Mouse (Mus musculus) cerebellum, adult 2 months (tissue): ENCODE data around the gene Fam131b. TPM values are rescaled to one million over a fixed set of nuclear protein-coding genes. Genes with fewer than 3 reads are reported as not detected.

Experiments used
- DNase-seq, 2 experiments: peaks; one replicate each; pipeline ENCODE4 v3.0.0; 2021
- H3K27ac ChIP-seq: fragments of 200-500 bp; 2 replicates; pipeline ENCODE4 v1.5.1; 2012; ENCODE audit warnings: low read length, control low read depth, inconsistent platforms; ENCODE audit not compliant: insufficient read depth
- H3K27me3 ChIP-seq: fragments of 200-500 bp; 2 replicates; pipeline ENCODE4 v1.6.1; 2012; ENCODE audit warnings: inconsistent platforms, mild to moderate bottlenecking, low read length, moderate library complexity; ENCODE audit not compliant: control insufficient read depth, insufficient read depth
- H3K4me1 ChIP-seq: fragments of 200-500 bp; 2 replicates; pipeline ENCODE4 v1.6.1; 2011; ENCODE audit warnings: low read length; ENCODE audit not compliant: control insufficient read depth, insufficient read depth
- H3K4me3 ChIP-seq: fragments of 200-500 bp; replicated peaks from 2 replicates; pipeline ENCODE3; 2011; ENCODE audit warnings: mild to moderate bottlenecking, low read depth, low read length, control low read depth; ENCODE audit not compliant: insufficient read depth
- CTCF ChIP-seq: fragments of 200-500 bp; IDR thresholded peaks from 2 replicates; pipeline ENCODE4 v1.5.1; 2011; ENCODE audit warnings: low read depth, mild to moderate bottlenecking, control low read depth, low read length, moderate library complexity, borderline replicate concordance; ENCODE audit not compliant: insufficient read depth
- POLR2A ChIP-seq: fragments of 200-500 bp; IDR thresholded peaks from 2 replicates; pipeline ENCODE4 v1.6.1; 2011; ENCODE audit warnings: low read length, control low read depth, borderline replicate concordance; ENCODE audit not compliant: insufficient read depth
- WGBS: fragments of 180-500 bp; shearing (Covaris S2); methylation state at CpG from one replicate; pipeline ENCODE4 v1.1.7; 2018; 5-methylcytosine and 5-hydroxymethylcytosine counted together
- polyA plus RNA-seq: library from polyadenylated mRNA; depleted of rRNA; stranded (reverse); fragments of >200 nt; gene quantifications from 2 replicates; pipeline ENCODE4 v1.2.3, GENCODE M21; 2012

The Fam131b gene
- polyA plus RNA-seq, 1 experiment = 102 TPM

DNA sequence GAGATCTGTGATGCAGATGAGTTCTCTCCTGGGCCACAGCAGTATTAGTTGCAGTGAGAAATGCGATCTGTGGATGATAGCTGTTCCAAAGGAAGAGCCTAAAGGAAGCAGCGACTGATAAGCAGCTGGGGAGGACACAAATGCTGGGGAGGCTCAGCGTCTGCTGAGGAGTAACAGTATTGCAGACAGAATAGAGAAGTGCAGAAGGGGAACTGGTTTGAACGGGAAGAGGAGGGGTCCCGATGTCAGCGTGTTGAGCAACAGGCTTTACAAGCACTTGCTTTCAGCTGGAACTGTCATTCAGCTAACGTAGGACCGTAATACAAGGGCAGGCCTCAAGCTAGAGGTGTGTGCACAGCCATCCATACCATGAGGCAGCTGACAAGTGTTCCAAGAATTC, 28.7 kb upstream of the Fam131b start:
- no peaks in the 10 kb centered on the region for H3K27me3 ChIP-seq
- no peak for DNase-seq
- TF ChIP-seq CTCF = no peak
- TF ChIP-seq POLR2A = no peak
- no peak overlapping the region for H3K4me3 ChIP-seq
- peaks cover 30% of the 10 kb centered on the region for H3K4me1 ChIP-seq
- 81% methylated on average over 8 of the region's 8 CpGs for WGBS
- H3K27ac ChIP-seq = no peak overlapping the region

DNA sequence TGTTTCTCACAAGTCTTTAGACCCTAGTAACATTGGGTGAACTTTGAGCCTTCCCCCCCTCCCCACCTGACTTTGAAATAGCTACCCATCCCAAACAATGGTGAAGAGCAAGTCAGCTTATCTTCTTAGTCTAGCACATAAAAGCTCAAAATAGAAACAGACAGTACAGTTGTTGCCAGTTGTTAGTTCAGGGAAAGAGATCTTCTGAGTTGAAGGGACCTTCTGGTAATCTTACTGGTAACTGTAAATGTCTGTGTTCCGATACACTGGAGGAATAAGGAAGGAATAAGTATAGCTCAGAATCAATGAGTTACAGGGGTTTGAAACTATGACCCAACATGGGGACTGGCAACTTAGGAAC, 28.0 kb upstream of the Fam131b start:
- H3K4me3 ChIP-seq = no peak overlapping the region
- no peak for DNase-seq
- H3K4me1 ChIP-seq = peaks cover 35% of the 10 kb centered on the region
- 96% methylated on average over 1 of the region's 1 CpGs for WGBS
- H3K27me3 ChIP-seq = no peaks in the 10 kb centered on the region
- H3K27ac ChIP-seq = no peak overlapping the region
- no peak for TF ChIP-seq CTCF
- TF ChIP-seq POLR2A = no peak

DNA sequence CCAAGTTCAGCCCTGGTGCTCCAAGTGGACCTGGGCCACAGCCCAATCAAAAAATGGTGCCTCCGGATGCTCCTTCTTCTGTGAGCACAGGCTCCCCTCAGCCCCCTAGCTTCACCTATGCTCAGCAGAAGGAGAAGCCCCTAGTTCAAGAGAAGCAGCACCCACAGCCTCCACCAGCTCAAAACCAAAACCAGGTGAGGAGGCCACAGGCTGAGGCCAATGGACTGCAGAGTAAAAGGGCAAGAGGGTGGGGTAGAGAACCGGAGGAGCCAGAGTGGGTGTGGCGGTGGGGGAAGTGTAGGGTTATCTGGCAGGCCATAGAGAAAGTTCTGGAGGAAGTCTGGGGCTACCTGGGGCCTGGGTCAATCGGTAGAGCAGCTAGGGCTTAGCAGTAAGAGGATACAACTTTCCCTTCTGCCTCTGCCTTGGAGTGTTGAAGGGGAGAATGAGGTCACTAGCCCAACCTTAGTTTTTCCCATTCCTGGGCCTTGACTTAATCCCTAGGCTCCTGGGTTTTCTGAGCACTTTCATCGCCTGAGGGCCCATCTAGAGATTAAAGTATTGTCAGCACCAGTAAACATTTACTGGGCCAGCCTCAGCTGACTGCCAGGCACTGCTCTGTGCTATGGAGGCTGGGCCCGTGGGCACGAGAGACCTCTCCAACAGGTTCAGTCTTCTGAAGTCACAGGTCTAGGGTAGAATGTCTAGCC, 27.5 kb upstream of the Fam131b start:
- peak in 1 of 2 experiments; percentile 29 for DNase-seq
- peaks cover 35% of the 10 kb centered on the region for H3K4me1 ChIP-seq
- 73% methylated on average over 7 of the region's 7 CpGs for WGBS
- H3K4me3 ChIP-seq = peak overlapping the region; percentile 17
- no peaks in the 10 kb centered on the region for H3K27me3 ChIP-seq
- TF ChIP-seq POLR2A = no peak
- no peak for TF ChIP-seq CTCF
- H3K27ac ChIP-seq = no peak overlapping the region

DNA sequence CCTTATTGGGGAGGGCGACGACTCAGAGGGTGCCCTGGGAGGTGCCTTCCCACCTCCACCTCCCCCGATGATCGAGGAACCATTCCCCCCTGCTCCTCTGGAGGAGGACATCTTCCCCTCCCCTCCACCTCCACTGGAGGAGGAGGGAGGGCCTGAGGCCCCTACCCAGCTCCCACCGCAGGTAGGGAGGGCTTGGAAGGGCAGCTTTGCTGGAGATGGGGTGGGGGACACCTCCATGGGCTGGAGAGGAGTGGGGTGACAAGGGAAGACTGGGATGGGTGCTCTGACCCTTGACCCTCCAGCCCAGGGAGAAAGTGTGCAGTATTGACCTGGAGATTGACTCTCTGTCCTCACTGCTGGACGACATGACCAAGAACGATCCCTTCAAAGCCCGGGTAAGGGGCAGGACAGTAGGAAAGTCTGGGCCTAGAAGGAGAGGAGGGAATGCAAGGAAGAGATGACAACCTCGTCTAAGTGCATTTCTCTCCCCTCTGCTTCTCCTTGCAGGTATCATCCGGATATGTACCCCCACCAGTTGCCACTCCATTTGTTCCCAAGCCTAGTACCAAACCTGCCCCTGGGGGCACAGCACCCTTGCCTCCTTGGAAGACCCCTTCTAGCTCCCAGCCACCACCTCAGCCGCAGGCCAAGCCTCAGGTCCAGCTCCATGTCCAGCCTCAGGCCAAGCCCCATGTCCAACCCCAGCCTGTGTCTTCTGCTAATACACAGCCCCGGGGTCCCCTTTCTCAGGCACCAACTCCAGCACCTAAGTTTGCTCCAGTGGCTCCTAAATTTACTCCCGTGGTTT, 26.7 kb upstream of the Fam131b start:
- peak overlapping the region; percentile 55 for H3K4me3 ChIP-seq
- TF ChIP-seq CTCF = no peak
- no peak for TF ChIP-seq POLR2A
- H3K27ac ChIP-seq = peak overlapping the region; percentile 41; the same call in 1 of the 2 replicates
- H3K27me3 ChIP-seq = no peaks in the 10 kb centered on the region
- WGBS = 32% methylated on average over 13 of the region's 13 CpGs
- peak in 1 of 2 experiments; percentile 31 for DNase-seq
- peaks cover 35% of the 10 kb centered on the region for H3K4me1 ChIP-seq

DNA sequence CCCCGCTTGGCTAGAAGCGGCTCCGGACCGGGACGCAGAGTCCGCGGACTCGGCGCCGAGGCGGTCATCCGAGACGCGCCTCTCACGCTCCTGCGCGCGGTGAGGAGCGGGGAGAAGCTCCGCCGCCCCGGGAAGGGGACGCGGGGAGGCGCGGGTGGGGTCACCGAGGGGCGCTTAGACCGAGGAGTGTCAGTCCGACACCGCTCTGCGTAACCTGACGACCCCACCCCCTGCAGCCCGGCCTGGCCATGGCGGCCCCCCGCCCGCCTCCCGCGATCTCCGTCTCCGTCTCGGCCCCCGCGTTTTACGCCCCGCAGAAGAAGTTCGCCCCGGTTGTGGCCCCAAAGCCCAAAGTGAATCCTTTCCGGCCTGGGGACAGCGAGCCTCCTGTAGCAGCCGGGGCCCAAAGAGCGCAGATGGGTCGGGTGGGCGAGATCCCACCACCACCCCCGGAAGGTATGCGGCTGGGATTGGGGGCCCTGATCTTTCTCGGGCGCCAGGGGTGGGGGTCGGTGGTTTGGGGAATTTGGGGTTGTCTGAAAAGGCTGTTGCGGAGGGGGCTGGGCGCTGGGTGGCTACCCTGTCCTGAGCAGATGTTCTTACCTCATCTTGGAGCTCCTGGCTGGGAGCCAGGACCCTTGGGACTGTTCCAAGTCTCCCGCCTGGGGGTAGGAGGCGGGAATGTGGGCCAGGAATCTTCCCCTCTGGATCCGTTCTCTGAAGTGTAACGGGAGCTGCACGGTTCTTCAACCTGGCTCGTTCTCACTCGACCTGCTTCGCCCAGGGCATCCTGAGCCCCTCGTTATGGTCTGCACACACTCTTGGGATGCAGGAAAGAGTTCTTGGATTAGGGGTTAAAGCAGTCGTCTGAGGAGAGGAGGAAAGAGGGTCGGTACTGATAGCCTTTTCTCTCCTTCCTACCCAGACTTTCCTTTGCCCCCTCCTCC, 25.9 kb upstream of the Fam131b start:
- H3K27me3 ChIP-seq = no peaks in the 10 kb centered on the region
- TF ChIP-seq POLR2A (peak; percentile 68), CTCF (no peak)
- H3K27ac ChIP-seq = peak overlapping the region; percentile 41
- peak overlapping the region; percentile 55 for H3K4me3 ChIP-seq
- peaks cover 29% of the 10 kb centered on the region for H3K4me1 ChIP-seq
- under 1% methylated on average over 60 of the region's 72 CpGs for WGBS
- DNase-seq = peak; percentile 77 to 83

DNA sequence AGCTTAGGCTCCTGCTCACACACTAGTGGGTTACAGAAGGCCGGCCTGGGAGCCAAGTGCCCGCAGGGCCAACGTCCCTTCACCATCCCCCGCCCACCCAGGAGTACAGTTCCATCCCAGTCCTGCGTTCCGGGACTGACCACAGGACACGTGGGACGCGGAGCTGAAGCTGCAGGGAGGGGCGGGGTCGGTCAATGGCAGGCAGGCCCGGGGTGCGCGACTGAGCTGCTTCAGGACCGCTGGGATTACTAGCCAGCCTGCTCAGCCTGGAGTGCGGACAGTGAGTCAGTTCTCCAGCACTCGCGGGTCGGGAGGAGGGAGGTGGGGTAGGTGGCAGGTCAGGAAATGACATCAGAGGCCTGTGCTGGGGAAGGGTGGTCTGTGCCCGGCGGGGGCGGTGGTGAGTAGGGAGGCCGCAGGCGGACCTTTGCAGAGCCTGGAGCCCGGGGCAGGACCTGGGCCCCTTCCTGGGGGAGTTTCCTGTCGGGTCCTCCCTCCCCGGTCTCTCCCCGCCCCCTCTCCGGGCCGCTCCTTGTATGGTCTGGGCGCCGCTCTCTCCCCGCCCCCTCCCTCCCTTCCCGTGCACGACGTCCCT, 25.1 kb upstream of the Fam131b start, which contains the start of gene Zyx:
Gene Zyx (plus strand): TSS at position 205 of the 595 bp plus-strand sequence.
- peak; percentile 76 for TF ChIP-seq POLR2A
- TF ChIP-seq CTCF = no peak; the same call in 1 of the 2 replicates
- no peaks in the 10 kb centered on the region for H3K27me3 ChIP-seq
- 1% methylated on average over 32 of the region's 36 CpGs for WGBS
- peak within 1 kb of the TSS; percentile 55 for H3K4me3 ChIP-seq
- peaks cover 25% of the 10 kb centered on the region for H3K4me1 ChIP-seq
- peak; percentile 95 for DNase-seq
- peak within 1 kb of the TSS; percentile 56 for H3K27ac ChIP-seq

DNA sequence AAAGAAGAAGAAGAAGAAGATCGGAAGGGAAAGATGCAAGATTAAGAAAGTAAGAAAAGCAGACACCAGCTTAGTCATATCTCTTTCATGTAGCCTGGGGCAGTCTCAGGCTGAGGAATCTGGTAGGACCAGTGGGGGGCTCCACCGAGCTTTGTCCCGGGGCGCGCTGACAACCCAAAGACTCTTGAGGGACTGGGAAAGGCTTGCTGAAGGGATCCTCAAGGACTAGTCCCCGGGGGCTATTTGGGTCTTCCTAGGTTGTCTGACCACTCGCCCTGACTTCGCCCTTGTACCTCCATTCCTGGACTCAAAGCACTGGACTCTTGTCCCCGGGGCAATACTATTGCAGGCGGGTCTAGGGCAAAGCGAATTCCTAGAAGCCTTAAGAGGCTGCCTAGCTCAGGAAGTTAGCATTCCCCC, 24.6 kb upstream of the Fam131b start:
- H3K4me3 ChIP-seq = peak overlapping the region; percentile 55
- peak overlapping the region; percentile 56 for H3K27ac ChIP-seq
- TF ChIP-seq POLR2A = no peak
- peak; percentile 59 for TF ChIP-seq CTCF
- peak; percentile 83 to 84 for DNase-seq
- WGBS = under 1% methylated on average over 11 of the region's 11 CpGs
- no peaks in the 10 kb centered on the region for H3K27me3 ChIP-seq
- peaks cover 25% of the 10 kb centered on the region for H3K4me1 ChIP-seq
